Mouse (Mus musculus): ENCODE measurements around the gene Scn3b. TPM values are rescaled to one million over a fixed set of nuclear protein-coding genes. Genes with fewer than 3 reads are reported as not detected.

Scn3b gene
- polyA plus RNA-seq, 1 experiment, result not detected

GRCm38 (mm10) chr9:40339578-40339977 lies 70.6 kb downstream of the Scn3b start:
- H3K27me3 ChIP-seq (ENCODE audit: control insufficient read depth), result no peaks in the 10 kb centered on the region
- H3K4me3 ChIP-seq (replicated peaks), result no peak overlapping the region
- H3K36me3 ChIP-seq (ENCODE audit: control insufficient read depth), result no peaks in the 10 kb centered on the region
- H3K9me3 ChIP-seq (ENCODE audit: control insufficient read depth, low read length), result no peaks in the 10 kb centered on the region
- TF ChIP-seq TAL1 (IDR thresholded peaks at IDR 0.05; ENCODE audit: low read length) (no peak), GATA1 (IDR thresholded peaks at IDR 0.05; ENCODE audit: low read length) (no peak)
- no peaks in the 10 kb centered on the region for H3K4me1 ChIP-seq (ENCODE audit: control insufficient read depth)

Other genes with a start within 250 kb of the Scn3b start
- gene Olfr981, start 247.8 kb upstream of the Scn3b start, polyA plus RNA-seq (2012), result not detected in 2 replicates
- 0.01 TPM in 1 of 2 replicates, not detected in the other for gene Olfr982, start 195.4 kb upstream of the Scn3b start, polyA plus RNA-seq (2012)
- gene Olfr983, start 175.6 kb upstream of the Scn3b start, polyA plus RNA-seq (2012), result not detected in 2 replicates
- not detected in 2 replicates for gene Olfr984, start 155.0 kb upstream of the Scn3b start, polyA plus RNA-seq (2012)
- gene Olfr985, start 139.0 kb upstream of the Scn3b start, polyA plus RNA-seq (2012), result not detected in 2 replicates
- gene Tmem225, start 121.1 kb upstream of the Scn3b start, polyA plus RNA-seq (2012), result not detected in 2 replicates
- gene Olfr986, start 88.3 kb upstream of the Scn3b start, polyA plus RNA-seq (2012), result not detected in 2 replicates
- 0.01 TPM in 1 of 2 replicates, not detected in the other for gene Zfp202, start 76.9 kb upstream of the Scn3b start, polyA plus RNA-seq (2012)